Mouse (Mus musculus) CH12.LX (cell line): Measurements from ENCODE around the gene Clic4.

Experiments used
- JUN ChIP-seq: IDR thresholded peaks from 2 replicates; pipeline ENCODE4 v1.6.1; 2011; ENCODE audit warnings: low read depth, mild to moderate bottlenecking, low read length, improper control_type of control experiment, moderate library complexity; ENCODE audit not compliant: insufficient read depth
- RAD21 ChIP-seq: IDR thresholded peaks from 2 replicates; pipeline ENCODE4 v1.6.1; 2011; ENCODE audit warnings: low read depth, mild to moderate bottlenecking, low read length, improper control_type of control experiment, moderate library complexity
- USF1 ChIP-seq: IDR thresholded peaks from 2 replicates; pipeline ENCODE4 v1.6.1; 2014; ENCODE audit warnings: low read depth, mild to moderate bottlenecking, inconsistent platforms, low read length, improper control_type of control experiment

GRCm38 (mm10) chr4:135276681-135277379, 4.2 kb upstream of the Clic4 start:
- TF ChIP-seq USF1 (no peak), JUN (no peak), RAD21 (no peak)
